Mouse (Mus musculus): ENCODE measurements around the gene Cxcl14.

Gene Cxcl14

GRCm38 (mm10) chr13:56251176-56251923 lies 45.0 kb downstream of the Cxcl14 start:
- no peak for DNase-seq (ENCODE audit: low read depth)

GRCm38 (mm10) chr13:56250551-56251161 lies 45.7 kb downstream of the Cxcl14 start:
- no peak for DNase-seq (ENCODE audit: low read depth)

DNA sequence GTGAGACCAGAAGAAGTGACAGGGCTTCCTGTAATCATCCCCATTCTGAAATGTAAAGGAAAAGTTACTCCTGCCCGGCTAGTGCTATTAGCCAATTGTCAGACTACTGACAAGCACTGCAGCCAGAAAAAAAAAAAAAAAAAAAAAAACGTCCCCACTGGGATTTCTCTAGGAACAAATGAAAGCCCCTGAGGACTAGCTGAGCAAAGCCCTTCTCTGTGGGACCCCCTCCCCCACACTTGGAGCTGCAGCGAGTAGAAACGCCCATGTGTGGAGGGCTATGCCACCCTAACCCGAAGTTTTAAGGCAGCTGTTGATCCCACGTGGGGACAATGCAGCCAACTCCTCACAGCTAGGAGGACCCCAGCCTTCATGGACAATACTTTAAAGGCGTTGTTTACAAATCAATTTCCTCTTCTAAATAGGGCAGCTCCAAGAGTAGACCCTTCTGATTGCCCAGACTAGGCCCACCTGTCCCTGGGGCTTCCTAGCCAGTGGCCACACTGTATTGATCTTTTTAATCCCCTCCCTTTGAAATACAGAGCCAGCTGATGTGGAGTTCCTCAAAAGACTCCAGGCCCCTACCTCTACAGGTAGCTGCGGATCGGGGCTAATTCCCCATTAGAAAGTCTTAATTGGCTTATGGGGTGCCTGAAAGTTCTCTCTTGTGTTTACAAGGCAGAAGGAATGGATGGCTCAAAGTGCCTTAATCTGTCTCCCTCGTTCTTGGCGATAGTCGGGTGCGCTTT lies 46.6 kb downstream of the Cxcl14 start:
- DNase-seq (ENCODE audit: low read depth) = no peak

DNA sequence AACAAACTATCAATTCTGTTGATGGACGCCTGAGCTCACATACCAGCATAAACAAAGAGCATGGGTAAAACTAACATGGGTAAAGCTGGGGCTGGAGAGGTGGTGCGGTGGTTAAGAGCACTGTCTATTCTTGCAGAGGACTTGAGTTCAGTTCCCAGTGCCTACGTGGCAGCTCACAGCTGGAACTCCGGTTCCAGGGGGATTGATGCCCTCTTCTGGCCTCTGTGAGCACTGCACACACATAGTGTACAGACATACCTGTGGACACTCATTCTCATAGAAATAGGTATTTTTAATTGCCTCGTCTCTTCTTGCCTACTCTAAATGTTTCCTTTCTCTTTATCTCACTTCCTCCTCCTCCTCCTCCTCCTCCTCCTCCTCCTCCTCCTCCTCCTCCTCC lies 53.2 kb downstream of the Cxcl14 start:
- no peak for DNase-seq (ENCODE audit: low read depth)

DNA sequence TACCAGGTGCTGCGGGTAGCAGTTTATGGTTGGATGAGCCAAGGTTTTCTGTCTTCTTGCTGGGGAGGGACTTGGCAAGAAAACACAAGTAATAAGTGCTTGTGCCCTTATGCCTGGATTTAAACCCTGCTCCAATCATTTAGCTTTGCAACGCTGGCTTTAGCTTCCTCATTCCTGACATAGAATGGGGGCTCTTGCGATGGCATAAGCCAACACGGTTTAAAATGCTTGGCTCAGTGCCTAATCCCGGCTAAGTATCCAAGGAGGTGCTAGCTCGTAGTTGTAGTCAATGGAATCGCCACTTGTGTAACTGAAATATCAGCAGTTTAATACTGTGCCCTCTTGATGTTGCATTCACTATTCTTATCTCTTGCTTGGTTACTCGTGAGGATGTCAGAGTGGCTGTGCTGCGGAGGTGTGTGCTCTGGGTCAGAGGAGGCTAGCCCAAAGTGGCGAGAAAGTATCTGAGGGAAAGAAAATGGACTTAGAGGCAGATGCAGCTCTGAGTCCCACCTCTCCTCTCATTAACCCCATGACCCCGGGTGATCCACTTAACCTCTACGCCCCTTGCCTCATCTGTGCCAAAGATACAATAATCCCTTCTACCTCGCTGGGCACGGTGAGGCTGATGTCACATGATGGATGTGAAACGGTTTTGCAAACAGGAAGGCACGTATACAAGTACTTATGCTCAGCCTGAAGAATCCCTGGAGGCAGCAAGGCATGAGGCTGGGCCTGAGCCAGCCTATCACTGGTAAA lies 56.2 kb downstream of the Cxcl14 start:
- DNase-seq (ENCODE audit: low read depth) = no peak

Measured in naive thymus-derived CD4-positive, alpha-beta T cell, adult 2 months (primary cell).